Mouse (Mus musculus) stomach, adult 2 months (tissue): Measurements from ENCODE around the gene 0610010K14Rik. TPM values are rescaled to one million over a fixed set of nuclear protein-coding genes. Genes with fewer than 3 reads are reported as not detected.

ENCODE experiments used
- polyA plus RNA-seq: library from polyadenylated mRNA; depleted of rRNA; stranded (reverse); fragments of >200 nt; gene quantifications from 2 replicates; pipeline ENCODE4 v1.2.3, GENCODE M21; 2012; rRNA removed

Gene 0610010K14Rik
- polyA plus RNA-seq: 20.2 and 24.1 TPM in 2 replicates

DNA sequence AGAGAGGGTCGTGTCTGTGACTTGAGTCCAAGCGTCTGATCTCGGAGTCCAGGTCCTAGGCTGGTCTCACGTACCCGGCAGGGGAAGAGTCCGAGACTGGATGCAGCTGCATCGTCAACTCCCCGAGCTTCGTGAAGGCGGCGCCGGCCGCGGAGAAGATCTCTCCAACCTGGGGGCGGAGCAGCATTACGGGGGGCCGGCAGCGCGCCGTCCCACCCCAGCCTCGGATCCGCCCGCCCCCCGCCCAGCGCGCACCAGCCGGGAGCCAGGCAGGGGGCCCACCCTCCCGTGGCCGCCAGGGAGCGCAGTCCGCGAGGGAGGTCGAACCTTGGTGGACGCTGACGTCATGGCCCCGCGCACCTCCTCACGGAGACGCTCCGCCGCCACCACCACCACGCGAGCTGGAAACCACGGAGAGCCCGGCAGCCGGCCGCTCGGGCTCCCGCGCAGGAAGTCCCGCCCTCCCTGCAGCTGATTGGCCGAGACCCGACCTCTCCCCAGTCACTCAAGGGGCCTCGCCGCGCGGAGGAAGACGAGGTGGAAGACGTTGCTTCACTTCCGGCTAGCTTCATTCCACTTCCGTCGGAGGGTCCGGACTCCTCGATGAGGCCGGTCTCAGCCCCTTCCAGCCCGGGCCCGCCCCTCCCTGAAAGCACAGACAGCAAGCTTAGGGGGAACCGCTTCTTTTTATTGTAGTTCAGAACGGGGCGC is at the start of gene 0610010K14Rik:
Gene 0610010K14Rik (minus strand): TSS at position 458 of the 711 bp plus-strand sequence.

GRCm38 (mm10) chr11:70254931-70255531 is 17.3 kb upstream of the 0610010K14Rik start, which contains the start of gene Alox12:
Gene Alox12, minus strand, starts transcription at chr11:70255353.

GRCm38 (mm10) chr11:70239541-70240279 is 2.0 kb upstream of the 0610010K14Rik start, which contains the start of the genes Gm21988 and Rnasek:
Gene Gm21988, minus strand, starts transcription at chr11:70239830.
Gene Rnasek, minus strand, starts transcription at chr11:70239842.

DNA sequence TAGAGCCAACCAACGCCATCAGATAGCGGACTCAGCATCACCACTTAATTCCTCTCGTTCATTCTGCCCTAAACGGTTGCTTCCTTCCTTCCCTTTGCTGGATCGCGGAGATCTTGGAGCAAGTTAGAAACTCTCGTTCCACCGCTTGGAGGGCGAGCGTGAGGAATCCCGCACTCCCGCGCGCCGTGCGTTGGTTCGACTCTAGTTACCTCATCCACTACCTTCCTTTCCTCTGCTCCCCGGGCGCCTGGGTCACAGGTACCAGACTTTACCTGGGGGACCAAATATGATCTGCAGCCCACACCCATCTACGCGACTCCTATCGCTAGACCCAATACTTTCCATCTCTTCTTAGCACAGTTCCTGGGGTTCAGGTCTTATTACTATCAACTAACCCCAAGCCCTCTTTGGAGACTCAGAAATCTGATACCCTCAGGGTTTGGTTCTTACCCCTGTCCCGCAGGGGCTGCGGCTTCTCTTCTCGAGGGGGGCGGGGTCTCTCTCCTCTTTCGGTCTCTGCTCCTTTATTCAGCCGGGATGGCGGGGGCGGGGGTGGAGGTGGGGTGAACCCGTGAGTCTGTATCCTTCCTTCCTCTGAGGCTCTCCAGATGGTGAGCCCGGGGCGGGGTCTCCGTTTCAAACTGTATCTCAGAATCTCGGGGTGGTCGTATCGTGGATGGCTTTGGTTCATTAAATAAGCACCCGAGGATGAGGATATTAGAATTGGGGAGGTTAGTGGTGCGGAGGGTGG is 8.3 kb downstream of the 0610010K14Rik start, which contains the start of gene Bcl6b:
Gene Bcl6b (minus strand): TSS at position 539 of the 751 bp plus-strand sequence.

GRCm38 (mm10) chr11:70220731-70221602 is 16.7 kb downstream of the 0610010K14Rik start, which contains the start of gene Slc16a13:
Gene Slc16a13, minus strand, starts transcription at chr11:70221064.

DNA sequence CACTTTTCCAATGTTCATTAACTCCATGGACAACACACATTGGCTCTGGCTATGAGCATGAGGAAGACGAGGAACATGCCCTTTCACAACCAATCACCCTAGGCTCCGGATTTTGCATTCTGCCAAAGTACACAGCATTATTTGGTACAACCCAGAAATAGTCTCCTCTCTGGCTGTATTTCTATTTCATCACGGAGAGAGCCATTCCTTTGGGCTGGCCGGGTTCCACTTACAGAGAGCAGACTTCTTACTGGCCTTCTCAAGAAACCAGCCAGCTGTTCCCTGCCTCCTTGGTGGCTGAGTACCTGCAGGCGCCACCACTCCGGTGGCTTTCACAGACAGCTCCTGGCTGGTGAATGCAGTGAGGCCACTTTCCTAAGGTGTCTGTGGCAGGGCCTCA is 25.3 kb downstream of the 0610010K14Rik start, which contains the start of gene Slc16a11:
Gene Slc16a11 (plus strand): TSS at position 330 of the 400 bp plus-strand sequence.

Other genes starting within 250 kb of the 0610010K14Rik start
- gene Gabarap, start 246.8 kb downstream of the 0610010K14Rik start, polyA plus RNA-seq: 180 and 211 TPM in 2 replicates
- gene Phf23, start 242.1 kb downstream of the 0610010K14Rik start, polyA plus RNA-seq: 2.7 and 4.8 TPM in 2 replicates
- 5.2 and 6.7 TPM in 2 replicates for gene Dvl2, start 237.3 kb downstream of the 0610010K14Rik start, polyA plus RNA-seq
- gene Acadvl, start 222.5 kb downstream of the 0610010K14Rik start, polyA plus RNA-seq: 53.2 and 55.7 TPM in 2 replicates
- 5.7 and 6.6 TPM in 2 replicates for gene Dlg4, start 221.0 kb downstream of the 0610010K14Rik start, polyA plus RNA-seq
- 0.32 TPM in 1 of 2 replicates, not detected in the other for gene Asgr1, start 183.8 kb downstream of the 0610010K14Rik start, polyA plus RNA-seq
- 0.20 and 0.28 TPM in 2 replicates for gene Asgr2, start 145.3 kb downstream of the 0610010K14Rik start, polyA plus RNA-seq
- gene Mgl2, start 107.6 kb downstream of the 0610010K14Rik start, polyA plus RNA-seq: 1.7 TPM in 2 replicates
- gene Clec10a, start 81.7 kb downstream of the 0610010K14Rik start, polyA plus RNA-seq: 1.6 and 2.4 TPM in 2 replicates
- gene Slc16a11, start 25.2 kb downstream of the 0610010K14Rik start, polyA plus RNA-seq: 36.1 and 38.9 TPM in 2 replicates
- 3.0 and 3.9 TPM in 2 replicates for gene Slc16a13, start 16.9 kb downstream of the 0610010K14Rik start, polyA plus RNA-seq
- gene Bcl6b, start 8.1 kb downstream of the 0610010K14Rik start, polyA plus RNA-seq: 1.9 and 2.1 TPM in 2 replicates
- 4.3 and 5.2 TPM in 2 replicates for gene Gm21988, start 1.9 kb upstream of the 0610010K14Rik start, polyA plus RNA-seq
- 128 and 152 TPM in 2 replicates for gene Rnasek, start 1.9 kb upstream of the 0610010K14Rik start, polyA plus RNA-seq
- 3.8 and 5.6 TPM in 2 replicates for gene Alox12, start 17.4 kb upstream of the 0610010K14Rik start, polyA plus RNA-seq
- 0.29 and 0.41 TPM in 2 replicates for gene Alox12e, start 84.7 kb upstream of the 0610010K14Rik start, polyA plus RNA-seq
- 3.4 and 10.5 TPM in 2 replicates for gene Alox15, start 114.1 kb upstream of the 0610010K14Rik start, polyA plus RNA-seq
- gene Pelp1, start 172.1 kb upstream of the 0610010K14Rik start, polyA plus RNA-seq: 9.3 and 10.3 TPM in 2 replicates
- 16.9 and 23.4 TPM in 2 replicates for gene Arrb2, start 194.7 kb upstream of the 0610010K14Rik start, polyA plus RNA-seq
- 6.9 and 7.9 TPM in 2 replicates for gene Med11, start 214.0 kb upstream of the 0610010K14Rik start, polyA plus RNA-seq
- 2.3 TPM in 2 replicates for gene Zmynd15, start 221.5 kb upstream of the 0610010K14Rik start, polyA plus RNA-seq
- 14.1 and 16.5 TPM in 2 replicates for gene Cxcl16, start 222.1 kb upstream of the 0610010K14Rik start, polyA plus RNA-seq